Mouse (Mus musculus) lung, postnatal 0 days (tissue): ENCODE results near the gene Armc6.

Experiments used
- CTCF ChIP-seq: IDR thresholded peaks from 2 replicates; pipeline ENCODE4 v1.5.1; 2016; ENCODE audit warnings: antibody characterized with exemption, mild to moderate bottlenecking
- EP300 ChIP-seq: IDR thresholded peaks from 2 replicates; pipeline ENCODE4 v1.6.1; 2016; ENCODE audit warnings: antibody characterized with exemption, mild to moderate bottlenecking, control low read depth

GRCm38 (mm10) chr8:70208130-70208529, 26.1 kb downstream of the Armc6 start:
- no peak for TF ChIP-seq CTCF
- TF ChIP-seq EP300, result no peak
